Comparison of ENCODE assay signal across 19 mouse cellular contexts in the genomic region with DNA sequence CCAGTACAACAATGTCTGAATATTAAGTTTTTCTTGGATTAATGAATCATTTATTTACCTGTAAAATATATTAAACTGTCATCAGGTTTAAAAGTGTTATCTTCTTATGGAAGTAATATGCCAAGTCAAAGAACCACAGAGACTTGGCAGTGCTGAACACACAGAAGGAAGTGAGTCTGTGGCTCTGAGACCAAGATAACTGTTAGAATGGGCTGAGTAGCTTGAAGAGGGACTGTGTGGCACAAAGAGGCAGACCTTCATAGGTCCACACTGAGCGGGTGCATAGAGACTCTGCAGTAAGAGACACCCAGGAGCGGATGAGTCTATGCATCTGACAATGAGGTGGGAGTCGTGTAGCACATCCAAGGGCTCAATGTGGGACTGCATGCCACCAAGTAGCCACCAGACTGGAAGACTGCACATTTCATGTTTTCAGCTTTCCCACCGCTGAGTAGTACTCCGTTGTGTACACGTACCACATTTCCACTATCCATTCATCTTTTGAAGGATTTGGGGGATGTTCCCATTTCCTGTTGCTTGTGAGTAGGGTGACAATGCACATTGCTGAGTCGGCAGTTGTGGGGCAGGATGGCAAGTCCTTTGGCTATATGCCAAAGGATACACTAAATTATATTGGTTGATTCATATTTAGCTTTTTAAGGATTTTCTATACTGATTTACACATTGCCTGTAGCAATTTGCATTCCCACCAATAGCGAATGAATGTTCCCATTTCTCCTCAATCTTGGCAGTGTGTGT.
"Had no signal": no experiment of that assay in that cellular context is flagged by ENCODE, and none has a peak within 500 bp of the region (broad histone marks: within the 10 kb centered on the region; RNA-seq: fewer than 3 reads in every experiment).

No protein-coding gene starts in this region.

- H3K9me3 ChIP-seq: midbrain, embryonic 12.5 days; neural tube, embryonic 13.5 days; neural tube, embryonic 15.5 days had no signal

- ATAC-seq: midbrain, embryonic 16.5 days had no signal

- H3K36me3 ChIP-seq: midbrain, embryonic 12.5 days; neural tube, embryonic 13.5 days; neural tube, embryonic 15.5 days had no signal

- H3K27ac ChIP-seq: liver, embryonic 14.5 days; midbrain, embryonic 12.5 days; neural tube, embryonic 13.5 days; neural tube, embryonic 15.5 days had no signal

- DNase-seq: lung, adult 18-20 months; lung, embryonic 14.5 days; lung, postnatal 10 days; lung, postnatal 4 days; midbrain, embryonic 14.5 days; retina, postnatal 1 day; right cerebral cortex, adult 18-20 months; right cerebral cortex, postnatal 25 days; right cerebral cortex, postnatal 4 days; spleen, adult 18-20 months; thymus, adult 2 months; thymus, postnatal 25 days; thymus, postnatal 4 days had no signal

- H3K4me1 ChIP-seq: midbrain, embryonic 12.5 days; neural tube, embryonic 13.5 days; neural tube, embryonic 15.5 days had no signal

- H3K4me3 ChIP-seq: midbrain, embryonic 12.5 days; myocyte; neural tube, embryonic 13.5 days; neural tube, embryonic 15.5 days had no signal

- H3K9ac ChIP-seq: liver, embryonic 14.5 days; lung, embryonic 14.5 days; midbrain, embryonic 12.5 days; neural tube, embryonic 13.5 days; neural tube, embryonic 15.5 days had no signal

- H3K27me3 ChIP-seq: midbrain, embryonic 12.5 days; neural tube, embryonic 13.5 days; neural tube, embryonic 15.5 days had no signal
